In the genomic region with DNA sequence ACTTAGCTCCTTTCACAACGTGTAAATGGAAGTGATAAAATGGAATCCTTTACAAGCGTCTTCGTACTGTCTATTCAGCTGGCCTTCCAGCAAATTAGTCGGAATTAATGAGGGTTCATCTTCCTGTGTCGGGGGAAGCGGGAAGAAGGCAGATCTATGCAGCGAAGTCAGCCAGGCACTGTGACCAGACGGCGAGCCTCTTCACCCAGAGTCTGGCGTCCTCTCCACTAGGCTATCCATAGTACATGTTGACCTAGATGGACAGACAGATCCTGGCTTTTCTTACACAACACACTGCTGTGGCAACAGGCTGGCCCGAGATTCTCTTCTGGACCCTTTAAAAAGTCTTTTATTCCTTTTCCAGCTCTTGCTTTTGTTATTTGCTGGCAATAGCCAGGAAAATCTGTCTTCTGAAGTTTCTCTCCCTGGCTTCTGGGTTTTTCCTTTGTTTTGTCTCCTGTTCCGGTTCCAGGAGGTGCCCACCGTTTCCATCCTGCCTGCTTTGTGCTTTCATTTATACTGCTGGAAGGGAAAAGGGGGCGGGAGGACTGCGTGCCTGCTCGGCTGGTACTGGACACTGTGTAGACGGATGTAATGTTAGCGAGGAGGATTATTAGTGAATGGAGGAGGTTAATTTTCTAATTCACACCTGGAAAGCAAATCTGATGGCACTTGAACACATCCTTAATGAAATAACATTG, we compare ENCODE assay signal across 17 mouse cellular contexts.
DNase-seq lines count a peak whose midpoint lies in the region; ATAC-seq lines count a peak whose summit lies in the region.
"Had no signal": no experiment of that assay in that cellular context is flagged by ENCODE, and none has a peak within 500 bp of the region (broad histone marks: within the 10 kb centered on the region; RNA-seq: fewer than 3 reads in every experiment).

No protein-coding gene starts in this region.

- no peaks in the 10 kb centered on the region for H3K36me3 ChIP-seq in forebrain, embryonic 16.5 days (ENCODE audit: control insufficient read depth, insufficient read depth)
- no peaks in the 10 kb centered on the region for H3K36me3 ChIP-seq in midbrain, embryonic 14.5 days (ENCODE audit: control insufficient read depth, insufficient read depth, low read length)
- H3K36me3 ChIP-seq: limb, embryonic 13.5 days had no signal

- no peak overlapping the region for H3K4me3 ChIP-seq in forebrain, embryonic 16.5 days (replicated peaks; ENCODE audit: low read length)
- H3K4me3 ChIP-seq in midbrain, embryonic 14.5 days (replicated peaks; ENCODE audit: low read depth, low read length), result no peak overlapping the region
- H3K4me3 ChIP-seq: erythroblast, embryonic 14.5 days; gastrocnemius, adult 2 months; heart, adult 2 months; limb, embryonic 13.5 days had no signal

- peak; percentile 38 to 43 for DNase-seq in cerebellum, postnatal 10 days
- DNase-seq in cerebellum, adult 9-11 months, result no peak
- DNase-seq in Muller cell, postnatal 12 days (ENCODE audit: inconsistent ontology term), result peak; percentile 36
- DNase-seq in midbrain, embryonic 14.5 days, result peak; percentile 25
- DNase-seq in layer of hippocampus, adult 9-11 months, result no peak
- no peak for DNase-seq in heart, postnatal 25 days (ENCODE audit: low spot score)
- DNase-seq: cerebellum, adult 8-10 months; gastrocnemius, adult 2 months; heart, adult 2 months; kidney, adult 8-10 months; lung, embryonic 14.5 days; thymus, postnatal 36 days had no signal

- intact Hi-C loops in heart, postnatal 25 days (cut with DNase I), result no loop called here

- H3K4me1 ChIP-seq in forebrain, embryonic 16.5 days (replicated peaks; ENCODE audit: control insufficient read depth, insufficient read depth, low read length), result peaks cover 6% of the 10 kb centered on the region; the same call in 1 of the 2 replicates
- H3K4me1 ChIP-seq in midbrain, embryonic 14.5 days (ENCODE audit: control insufficient read depth, insufficient read depth, low read length), result 0 out of 2 replicates have a peak, but pooled peaks cover under 1% of the 10 kb centered on the region
- H3K4me1 ChIP-seq: limb, embryonic 13.5 days had no signal

- H3K27ac ChIP-seq in forebrain, embryonic 16.5 days (ENCODE audit: low read length), result no peak overlapping the region
- no peak overlapping the region for H3K27ac ChIP-seq in midbrain, embryonic 14.5 days (replicated peaks; ENCODE audit: low read depth, low read length)
- H3K27ac ChIP-seq: gastrocnemius, adult 2 months; heart, adult 2 months; limb, embryonic 13.5 days had no signal

- ATAC-seq in forebrain, embryonic 16.5 days, result no peak
- no peak for ATAC-seq in midbrain, embryonic 14.5 days (ENCODE audit: low FRiP score, low TSS enrichment)
- no peak for ATAC-seq in megakaryocyte-erythroid progenitor cell, adult 5-6 weeks (replicated peaks; ENCODE audit: low FRiP score, low TSS enrichment, poor library complexity, severe bottlenecking)

- H3K27me3 ChIP-seq in forebrain, embryonic 16.5 days (replicated peaks; ENCODE audit: control insufficient read depth, insufficient read depth, low read length), result no peaks in the 10 kb centered on the region
- H3K27me3 ChIP-seq in midbrain, embryonic 14.5 days (ENCODE audit: control insufficient read depth, insufficient read depth, low read length), result no peaks in the 10 kb centered on the region
- H3K27me3 ChIP-seq: CH12.LX; limb, embryonic 13.5 days had no signal

- H3K9me3 ChIP-seq in forebrain, embryonic 16.5 days (ENCODE audit: control insufficient read depth, low read length), result no peaks in the 10 kb centered on the region
- no peaks in the 10 kb centered on the region for H3K9me3 ChIP-seq in midbrain, embryonic 14.5 days (ENCODE audit: control insufficient read depth, low read length)
- H3K9me3 ChIP-seq: limb, embryonic 13.5 days had no signal

- 23% methylated on average over 18 of the region's 18 CpGs for WGBS in forebrain, embryonic 16.5 days
- 50% methylated on average over 18 of the region's 18 CpGs for WGBS in midbrain, embryonic 14.5 days

- H3K4me2 ChIP-seq in forebrain, embryonic 16.5 days (ENCODE audit: low read length), result peak overlapping the region; percentile 30; the same call in 1 of the 2 replicates
- no peak overlapping the region for H3K4me2 ChIP-seq in midbrain, embryonic 14.5 days (ENCODE audit: low read length)
- H3K4me2 ChIP-seq: limb, embryonic 13.5 days; lung, embryonic 14.5 days had no signal

- no peak overlapping the region for H3K9ac ChIP-seq in forebrain, embryonic 16.5 days (replicated peaks; ENCODE audit: low read depth, low read length)
- no peak overlapping the region for H3K9ac ChIP-seq in midbrain, embryonic 14.5 days (replicated peaks; ENCODE audit: low read length)
- H3K9ac ChIP-seq: limb, embryonic 13.5 days; lung, embryonic 14.5 days had no signal

Comparison
In these comparisons a context has a peak if more than half of its experiments do, and no peak if none do; other contexts are left out.
1. DNase-seq: peak in cerebellum, postnatal 10 days (2 of 2), Muller cell, postnatal 12 days (single experiment) and midbrain, embryonic 14.5 days (single experiment); none in cerebellum, adult 9-11 months (single experiment), layer of hippocampus, adult 9-11 months (single experiment) and heart, postnatal 25 days (single experiment).